Mouse (Mus musculus) mature B cell (primary cell): Measurements from ENCODE around the gene Plcl2.
"Not testable (repeated sequence)": the region's sequence is repeated elsewhere in the genome, so short reads cannot be mapped to it uniquely, and the experiment has no call there.

ENCODE experiments used
- in situ Hi-C: fragments of 300-500 bp; cut with MboI; formaldehyde crosslinking; loops from 2 replicates; pipeline ENCODE4 v1.14.3; 2019

Plcl2 gene

DNA sequence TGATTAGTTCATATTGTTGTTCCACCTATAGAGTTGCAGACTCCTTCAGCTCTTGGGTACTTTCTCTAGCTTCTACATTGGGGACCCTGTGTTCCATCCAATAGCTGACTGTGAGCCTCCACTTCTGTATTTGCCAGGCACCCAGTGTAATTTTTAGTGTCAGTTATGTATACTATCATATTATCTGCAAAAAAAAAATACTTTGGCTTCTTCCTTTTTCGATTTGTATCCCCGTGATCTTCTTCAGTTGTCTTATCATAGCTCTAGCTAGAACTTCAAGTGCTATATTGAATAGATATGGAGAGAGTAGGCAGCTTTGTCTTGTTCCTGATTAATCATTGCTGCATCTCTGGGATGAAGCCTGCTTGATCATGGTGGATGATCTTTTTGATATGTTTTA is 25.7 kb downstream of the Plcl2 start:
- in situ Hi-C loops, result loop anchor here (5.0 kb wide), 1 partner anchor 32 kb away; no protein-coding TSS in a partner anchor

DNA sequence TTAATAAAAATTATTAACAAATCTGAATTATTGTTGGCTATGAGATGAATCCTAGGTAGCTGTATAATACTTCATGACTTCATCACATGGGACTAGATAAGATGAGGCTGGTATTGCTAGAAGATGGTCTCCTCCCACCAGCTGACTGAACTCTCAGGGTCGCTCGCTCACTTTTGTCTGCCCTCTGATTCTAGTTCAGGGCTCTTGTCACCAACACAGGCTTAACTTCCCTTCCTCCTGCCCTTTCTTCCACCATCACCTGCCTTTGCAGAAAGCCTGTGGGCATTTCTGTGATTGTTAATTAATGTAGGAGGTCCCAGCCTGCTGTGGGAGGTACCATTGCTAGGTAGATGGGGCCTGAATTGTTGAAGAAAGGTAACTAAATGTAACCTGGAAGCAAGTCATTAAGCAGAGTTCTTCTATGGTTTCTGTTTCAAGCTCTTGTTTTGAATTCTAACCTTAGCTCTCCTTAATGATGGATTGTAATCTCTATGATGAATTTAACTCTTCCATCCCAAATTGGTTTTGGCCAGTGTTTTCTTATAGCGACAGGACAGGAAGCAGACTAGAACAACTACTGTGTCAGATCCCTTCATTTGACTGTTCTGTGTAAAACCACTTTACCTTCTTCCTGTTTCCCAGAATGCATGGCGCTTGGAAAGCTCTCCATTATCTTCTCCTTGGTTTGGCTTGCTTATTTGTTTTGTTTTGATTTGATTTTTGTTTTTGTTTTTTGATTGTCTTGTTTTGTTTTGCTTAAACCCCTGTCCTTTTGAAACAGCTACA is 27.4 kb downstream of the Plcl2 start:
- in situ Hi-C loops, result no loop called here

DNA sequence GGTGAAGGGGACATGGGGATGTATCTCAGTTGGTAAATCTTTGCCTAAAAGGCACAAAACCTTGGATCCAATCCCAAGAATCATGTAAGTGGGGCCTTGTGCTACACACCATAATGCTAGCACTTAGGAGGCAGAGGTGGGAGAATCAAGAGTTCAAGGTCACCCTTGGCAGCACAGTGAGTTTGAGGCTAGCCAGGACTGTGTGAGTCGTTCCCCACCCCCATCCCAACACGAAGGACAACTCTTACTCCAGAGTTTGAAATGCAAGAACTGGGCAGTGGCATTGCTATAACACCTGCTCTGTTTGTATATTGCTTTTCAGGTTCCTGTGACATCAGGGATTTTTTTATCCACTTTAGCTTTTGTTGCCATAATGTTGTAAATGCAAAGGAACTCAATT is 28.6 kb downstream of the Plcl2 start:
- in situ Hi-C loops, result no loop called here

DNA sequence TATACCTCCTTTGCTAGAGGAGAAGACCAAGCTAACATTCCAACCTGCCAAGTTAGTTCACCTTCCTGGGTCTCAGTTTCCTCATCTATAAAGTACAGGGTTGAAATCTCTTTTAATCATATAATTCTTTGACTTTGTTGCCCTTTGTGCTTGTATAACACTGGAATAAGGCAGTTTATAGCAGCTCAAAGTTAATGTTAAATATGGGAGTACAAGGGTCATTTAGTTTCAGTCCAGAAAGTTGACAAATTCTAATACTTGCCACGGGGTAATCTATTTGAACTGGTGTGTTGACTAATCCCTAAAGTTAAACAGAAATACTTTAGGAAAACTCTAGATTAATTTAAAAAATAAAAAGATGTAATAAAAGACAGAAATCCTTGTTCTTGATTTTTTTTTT is 35.7 kb downstream of the Plcl2 start:
- in situ Hi-C loops, result no loop called here

DNA sequence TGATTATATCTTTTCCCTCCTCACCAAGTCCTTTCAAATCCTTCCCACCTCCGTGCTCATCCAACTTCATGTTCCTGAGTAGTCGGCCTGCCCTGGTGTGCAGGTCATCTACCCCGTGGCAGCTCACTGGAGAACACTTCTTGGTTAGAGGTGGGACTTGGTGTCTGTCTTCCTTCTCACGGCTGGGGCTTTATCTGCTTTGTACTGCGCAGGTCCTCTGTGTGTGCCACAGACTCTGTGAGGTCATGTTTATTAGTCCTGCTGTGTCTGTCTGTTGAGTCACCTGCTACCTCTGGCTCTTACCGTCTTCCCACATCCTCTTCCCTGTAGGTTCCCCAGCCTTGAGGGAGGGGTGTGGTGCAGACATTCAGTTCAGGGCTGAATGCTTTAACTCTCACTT is 36.1 kb downstream of the Plcl2 start:
- in situ Hi-C loops, result no loop called here

DNA sequence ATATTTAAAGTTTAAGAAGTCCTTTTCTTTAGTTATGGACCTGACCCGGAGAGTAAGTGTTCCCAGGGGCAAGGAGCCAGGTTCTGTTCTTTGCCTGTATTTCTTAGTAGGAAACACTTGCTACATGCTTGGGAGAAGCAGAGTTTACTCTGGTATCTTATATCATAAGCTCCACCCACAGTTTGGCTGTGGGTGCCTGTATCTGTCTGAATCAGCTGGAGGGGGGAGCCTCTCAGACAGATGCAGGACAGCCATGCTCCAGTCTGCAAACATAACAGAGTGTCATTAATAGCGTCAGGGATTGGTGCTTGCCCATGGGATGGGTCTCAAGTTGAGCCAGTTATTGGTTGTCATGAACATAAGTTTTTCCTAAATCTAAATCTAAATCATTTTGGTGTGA is 42.9 kb downstream of the Plcl2 start:
- in situ Hi-C loops, result no loop called here

DNA sequence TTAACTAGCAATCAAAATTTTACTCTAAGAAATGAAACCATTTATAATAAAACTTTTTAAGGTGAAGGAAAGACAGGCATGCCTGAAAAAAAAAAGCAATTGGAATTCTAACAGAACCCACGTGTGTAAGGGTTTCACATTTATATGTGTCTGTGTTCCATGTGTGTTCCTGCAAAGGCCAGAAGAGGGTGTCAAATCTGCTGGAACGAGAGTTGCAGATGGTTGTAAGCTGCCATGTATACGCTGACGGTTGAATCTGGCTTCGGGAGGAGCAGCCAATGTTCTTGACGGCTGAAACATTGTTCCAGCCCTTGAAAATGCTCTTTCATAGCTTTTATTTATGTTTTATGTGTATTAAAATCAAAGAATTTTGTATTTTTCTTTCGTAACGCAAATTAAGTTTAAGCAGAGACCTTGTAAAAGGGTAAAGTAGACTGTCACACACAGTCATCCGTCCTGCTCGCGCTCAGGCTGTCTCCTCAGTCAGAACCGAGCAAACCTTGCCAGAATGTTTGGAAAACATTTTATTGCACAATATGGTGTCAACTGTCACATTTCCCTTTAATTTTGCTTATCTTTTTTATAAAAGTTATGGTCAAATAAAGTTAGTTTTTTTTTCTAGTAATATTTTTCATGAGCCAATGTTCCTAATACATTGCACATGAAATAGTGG is 48.5 kb downstream of the Plcl2 start:
- in situ Hi-C loops, result no loop called here

DNA sequence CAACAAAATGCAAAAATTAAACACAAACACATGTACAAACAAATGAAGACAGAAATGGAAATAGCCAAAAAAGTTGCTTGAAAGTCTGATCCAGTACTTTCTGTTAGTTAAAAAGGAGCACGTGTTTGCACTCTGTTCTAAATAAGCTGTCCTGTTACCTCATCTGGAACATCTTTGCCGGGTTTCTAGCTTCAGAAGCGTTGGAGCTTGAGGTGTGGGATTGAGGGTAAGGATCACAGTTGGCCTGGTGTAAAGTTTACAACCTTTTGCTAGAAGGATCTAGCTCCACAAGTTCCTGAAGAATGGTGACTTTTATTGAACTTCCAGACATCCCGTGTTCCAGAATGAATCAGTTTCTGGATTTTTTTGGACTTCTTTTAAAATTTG is 49.0 kb downstream of the Plcl2 start:
- in situ Hi-C loops, result no loop called here

DNA sequence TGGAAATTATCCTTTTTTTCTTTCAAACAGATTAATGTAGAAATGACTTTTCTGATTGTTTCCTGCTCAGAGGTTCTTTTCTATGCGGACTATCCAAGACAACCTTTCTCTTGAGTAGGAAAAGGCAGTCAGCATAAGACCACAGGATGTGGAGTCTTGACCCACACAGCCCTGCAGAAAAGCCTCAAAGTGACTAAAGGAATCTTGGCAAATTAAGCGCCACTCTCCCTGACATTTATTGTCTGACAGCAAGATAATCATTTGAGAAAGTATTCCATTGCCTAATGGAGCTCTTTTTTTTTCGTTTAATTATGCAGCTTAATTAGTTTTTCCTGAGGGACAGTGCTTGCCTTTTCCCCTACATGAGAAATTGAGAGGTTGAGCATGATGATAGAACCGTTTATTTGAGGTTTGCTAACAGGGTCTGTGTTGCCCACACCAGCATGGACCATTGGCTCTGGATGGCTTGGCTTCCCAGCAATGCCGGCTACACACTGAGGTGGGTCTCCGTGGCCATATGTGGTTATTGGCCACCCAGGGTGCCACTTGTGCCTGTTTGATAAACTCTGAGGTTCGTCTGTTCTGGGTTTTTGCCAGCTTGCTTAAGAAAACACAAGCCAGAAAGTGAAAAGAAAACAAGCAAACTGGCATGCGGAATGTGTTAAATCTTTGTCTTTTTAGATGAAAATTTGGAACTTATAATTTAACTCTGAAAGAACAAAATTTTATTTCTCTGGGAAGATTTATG is 56.3 kb downstream of the Plcl2 start:
- in situ Hi-C loops, result loop anchor here (5.0 kb wide), 1 partner anchor 33 kb away; no protein-coding TSS in a partner anchor

DNA sequence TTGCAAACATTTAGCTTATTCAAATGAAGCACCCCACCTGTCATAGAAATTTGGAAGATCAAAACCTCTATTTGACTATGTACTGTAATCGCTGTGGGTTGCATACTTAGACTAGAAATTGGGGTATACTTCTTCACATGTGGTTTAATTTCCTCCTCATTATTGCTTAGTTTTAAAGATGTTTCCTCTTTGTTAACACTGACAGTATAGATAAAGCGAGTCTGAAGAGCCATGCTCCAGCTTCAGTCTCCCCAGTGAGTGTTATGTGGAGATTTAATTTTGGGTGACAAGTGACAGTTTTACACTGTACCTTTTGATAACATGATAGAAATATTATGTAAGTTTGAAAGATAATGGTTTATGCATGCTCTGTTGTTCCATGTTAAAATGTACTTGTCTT is 59.6 kb downstream of the Plcl2 start:
- in situ Hi-C loops, result loop anchor here (5.0 kb wide), 1 partner anchor 37 kb away; no protein-coding TSS in a partner anchor

DNA sequence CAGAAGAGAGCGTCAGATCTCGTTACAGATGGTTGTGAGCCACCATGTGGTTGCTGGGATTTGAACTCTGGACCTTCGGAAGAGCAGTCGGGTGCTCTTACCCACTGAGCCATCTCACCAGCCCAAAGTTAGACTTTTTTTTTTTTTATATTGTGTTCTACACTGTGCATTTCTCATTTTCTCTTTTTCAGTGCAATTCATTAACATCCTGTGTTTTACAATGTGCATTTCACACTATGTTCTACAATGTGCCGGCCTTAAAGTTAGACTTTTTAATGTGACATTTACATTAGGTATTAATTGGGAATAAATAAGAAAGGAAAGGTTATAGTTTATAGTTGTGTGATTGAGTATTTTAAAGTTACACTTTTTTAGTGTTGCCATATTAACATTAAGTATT is 61.0 kb downstream of the Plcl2 start:
- in situ Hi-C loops, result not testable (repeated sequence)

DNA sequence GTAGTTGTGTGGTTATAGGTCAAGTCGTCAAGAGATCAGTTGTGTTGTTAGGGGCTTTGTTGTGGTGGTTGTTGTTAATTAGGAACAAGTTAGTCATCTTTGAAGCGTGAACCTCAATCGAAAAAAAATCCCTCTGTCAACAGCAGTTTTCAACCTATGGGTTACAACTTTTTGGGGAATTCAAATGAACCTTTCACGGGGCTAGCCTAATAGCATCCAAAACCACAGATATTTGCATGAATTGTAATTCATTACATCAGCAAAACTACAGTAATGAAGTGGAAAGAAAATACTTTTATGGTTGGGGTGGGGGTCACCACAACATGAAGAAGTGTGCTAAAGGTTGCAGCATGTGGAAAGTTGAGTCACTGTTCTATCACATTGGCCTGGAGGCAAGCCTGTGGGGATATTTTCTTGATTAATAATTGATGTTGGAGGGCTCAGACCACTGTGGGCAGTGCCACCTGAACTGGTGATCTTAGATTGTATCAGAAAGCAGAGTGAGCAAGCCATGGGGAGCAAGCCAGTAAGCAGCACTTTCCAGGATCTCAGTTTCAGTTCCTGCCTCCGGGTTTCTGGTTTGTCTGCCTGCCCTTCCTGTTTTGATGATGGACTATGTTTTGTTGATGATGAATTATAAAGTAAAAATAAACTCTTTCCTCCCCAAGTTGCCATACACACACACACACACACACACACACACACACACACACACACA is 61.6 kb downstream of the Plcl2 start:
- in situ Hi-C loops, result no loop called here

DNA sequence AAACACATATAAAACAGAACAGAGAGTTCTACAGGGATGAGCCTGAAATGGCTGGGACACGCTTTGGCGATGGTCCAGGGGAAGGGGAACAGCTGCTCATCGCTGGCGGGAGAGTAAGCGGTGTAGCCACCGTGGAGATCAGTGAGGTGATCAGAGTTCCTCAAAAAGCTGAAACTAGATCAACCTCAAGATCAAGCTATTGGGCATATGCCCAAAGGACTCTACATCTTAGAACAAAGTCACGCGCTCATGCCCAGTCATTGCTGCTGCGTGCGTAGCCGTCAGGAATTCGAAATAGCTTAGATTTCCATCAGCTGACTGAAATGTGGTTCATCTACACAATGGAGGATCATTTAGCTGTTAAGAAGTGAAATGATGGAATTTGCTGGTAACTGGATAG is 65.0 kb downstream of the Plcl2 start:
- in situ Hi-C loops, result no loop called here

DNA sequence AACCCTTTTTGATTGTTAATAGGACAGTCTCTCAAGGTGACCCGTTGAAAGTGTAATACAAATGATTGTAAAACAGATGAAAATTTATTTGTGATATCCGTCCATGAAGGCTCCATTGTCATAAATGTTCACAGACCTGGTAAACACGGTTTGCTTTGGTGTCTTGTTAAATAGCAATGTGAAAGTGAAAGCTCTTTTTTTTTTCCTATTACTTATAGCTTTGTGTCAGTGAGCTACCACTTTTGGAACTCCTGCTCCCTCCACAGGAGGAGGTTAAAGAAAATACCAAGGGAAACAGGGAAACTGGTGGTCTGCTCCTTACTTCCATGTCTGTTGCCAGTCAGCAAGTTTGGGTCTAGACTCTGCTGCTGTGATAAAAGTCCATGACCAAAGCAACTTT is 71.2 kb downstream of the Plcl2 start:
- in situ Hi-C loops, result no loop called here

DNA sequence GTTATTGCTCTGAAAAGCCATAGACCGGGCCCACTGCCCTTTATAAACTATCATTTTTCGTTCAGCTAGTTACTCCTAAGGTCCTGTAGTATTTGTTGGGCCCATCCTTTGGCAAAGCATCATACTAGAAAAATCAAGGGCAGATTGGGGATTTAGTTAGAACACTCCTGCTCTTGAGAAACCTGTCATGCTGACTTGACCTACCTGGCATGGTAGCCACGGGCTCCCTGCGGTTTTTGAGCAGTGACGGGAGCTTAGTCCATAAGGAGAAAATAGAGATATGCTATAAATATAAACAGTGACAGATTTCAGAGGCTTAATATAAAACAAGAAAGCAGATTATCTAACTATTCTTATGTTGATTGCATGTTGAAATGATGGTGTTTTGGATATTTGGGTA is 77.6 kb downstream of the Plcl2 start:
- in situ Hi-C loops, result no loop called here

DNA sequence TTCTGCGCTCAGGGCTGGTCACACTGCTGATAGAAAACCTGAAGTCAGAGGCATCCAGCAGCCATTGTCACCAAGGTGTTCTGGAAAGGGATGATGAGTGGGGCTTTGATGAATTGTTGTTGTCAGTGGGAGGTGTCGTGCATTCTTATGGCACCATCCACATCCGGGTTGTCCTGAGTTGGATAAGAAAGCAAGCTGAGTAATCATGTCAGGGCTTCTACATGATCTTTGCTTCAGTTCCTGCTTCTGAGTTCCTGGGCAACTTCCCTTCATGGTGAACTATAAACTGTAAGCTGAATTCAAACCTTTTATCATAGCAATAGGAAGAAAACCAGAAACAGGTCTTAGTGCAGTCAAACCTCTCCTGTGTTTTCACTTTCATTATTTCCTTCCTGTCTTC is 78.7 kb downstream of the Plcl2 start:
- in situ Hi-C loops, result no loop called here

DNA sequence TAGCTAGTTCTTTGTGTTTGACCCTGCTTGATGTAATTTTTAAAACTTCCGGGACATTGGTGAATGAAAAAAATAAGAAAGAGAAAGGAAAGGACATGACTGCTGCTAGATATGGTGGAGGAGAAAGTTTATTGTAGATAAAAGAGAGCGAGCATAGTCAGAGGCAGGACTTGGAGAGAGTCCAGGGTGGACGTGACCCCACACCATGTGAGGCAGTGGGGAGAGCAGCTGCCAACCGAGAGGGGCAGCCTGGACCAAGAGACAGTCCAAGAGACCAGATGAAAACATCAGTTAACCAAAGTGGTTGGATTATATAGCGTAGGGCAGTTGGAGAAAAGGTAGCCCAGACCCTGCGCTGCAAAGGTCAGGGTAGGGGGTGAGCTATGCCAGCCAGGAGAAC is 91.0 kb downstream of the Plcl2 start:
- in situ Hi-C loops, result no loop called here

DNA sequence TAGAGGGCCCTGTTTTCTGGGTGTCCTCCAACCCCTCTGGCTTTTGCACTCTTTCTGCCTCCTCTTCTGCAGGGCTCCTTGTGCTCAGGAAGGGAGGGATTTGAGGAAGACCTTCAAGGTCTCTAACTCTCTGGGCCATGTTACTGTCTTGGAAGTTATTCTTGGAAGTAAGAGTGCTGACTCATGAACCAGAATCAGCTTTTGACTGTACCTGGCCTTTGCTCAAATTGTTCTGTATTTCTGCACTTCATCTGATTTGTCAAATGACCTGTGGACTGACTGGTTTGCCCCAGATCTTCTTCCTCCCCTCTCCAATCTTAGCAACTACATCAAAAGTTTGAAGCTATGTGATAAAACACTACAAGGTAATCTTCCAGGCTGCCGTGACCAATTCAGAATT is 91.5 kb downstream of the Plcl2 start:
- in situ Hi-C loops, result no loop called here

DNA sequence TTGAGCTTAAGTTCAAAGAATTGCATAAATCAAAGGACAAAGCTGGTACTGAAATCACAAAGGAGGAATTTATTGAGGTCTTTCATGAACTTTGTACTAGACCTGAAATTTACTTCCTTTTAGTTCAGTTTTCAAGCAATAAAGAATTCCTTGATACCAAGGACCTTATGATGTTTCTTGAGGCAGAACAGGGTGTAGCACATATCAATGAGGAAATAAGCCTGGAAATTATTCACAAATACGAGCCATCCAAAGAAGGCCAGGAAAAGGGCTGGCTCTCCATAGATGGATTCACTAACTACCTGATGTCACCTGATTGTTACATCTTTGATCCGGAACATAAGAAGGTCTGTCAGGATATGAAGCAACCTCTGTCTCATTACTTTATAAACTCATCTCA is 97.7 kb downstream of the Plcl2 start:
- in situ Hi-C loops, result no loop called here

DNA sequence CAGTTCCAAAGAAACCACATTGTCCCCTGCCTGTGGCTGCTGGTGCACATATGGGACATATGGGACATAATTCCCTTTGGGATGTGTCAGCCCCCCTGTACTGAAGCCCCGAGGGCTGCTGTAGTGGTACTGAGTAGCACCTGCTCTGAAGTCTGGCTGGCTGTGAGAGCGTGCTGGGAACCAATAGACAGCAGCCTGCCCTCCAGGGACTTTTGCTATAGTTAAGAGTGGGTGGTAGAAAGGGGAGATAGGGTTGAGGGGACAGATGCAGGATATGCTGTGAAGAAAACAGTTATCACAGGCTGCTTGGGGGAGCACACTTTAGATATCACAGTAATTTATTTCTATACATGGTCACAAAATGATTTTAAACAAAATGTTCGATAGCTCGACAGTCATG is 100.7 kb downstream of the Plcl2 start:
- in situ Hi-C loops, result no loop called here

DNA sequence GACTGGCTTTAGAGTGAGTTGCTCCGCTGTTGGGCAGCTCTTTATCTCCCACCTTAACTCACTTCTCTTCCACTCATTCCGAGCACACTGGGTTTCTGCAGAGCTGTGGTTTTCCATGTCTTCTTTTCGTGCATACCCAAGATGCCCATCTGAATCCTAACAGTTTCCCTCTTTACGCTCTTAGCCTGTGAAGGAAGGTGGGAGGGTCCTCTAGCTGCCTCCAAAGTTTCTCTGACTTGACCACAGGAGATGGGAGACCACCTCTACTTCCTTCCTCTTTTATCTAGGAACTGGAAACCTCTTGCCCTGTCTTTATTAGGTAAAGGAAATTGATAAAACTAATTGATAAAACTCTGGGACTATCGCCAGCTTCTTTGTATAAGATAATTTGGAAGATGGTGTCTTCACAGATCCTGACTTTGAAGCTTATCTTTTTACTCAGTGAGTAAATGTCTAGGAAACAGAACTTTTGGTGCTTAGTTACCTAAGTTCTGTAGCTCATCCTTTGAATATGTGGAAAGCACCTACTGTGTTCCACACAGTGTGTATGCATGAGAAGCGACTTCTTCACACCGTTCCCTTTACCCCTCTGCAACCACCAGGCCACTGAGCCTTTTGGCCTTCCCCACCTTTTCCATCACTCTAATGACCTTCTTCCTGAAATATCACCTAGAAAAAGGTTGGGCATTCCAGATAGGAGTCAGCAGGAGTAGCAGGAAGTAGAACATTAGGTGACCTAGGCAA is 111.8 kb downstream of the Plcl2 start:
- in situ Hi-C loops, result no loop called here
